Mouse (Mus musculus): ENCODE measurements around the gene Cdk5. TPM values are rescaled to one million over a fixed set of nuclear protein-coding genes. Genes with fewer than 3 reads are reported as not detected.
A peak's percentile ranks its signal among the peaks of the same experiment; 100 is the strongest.
"Not testable (repeated sequence)": the region's sequence is repeated elsewhere in the genome, so short reads cannot be mapped to it uniquely, and the experiment has no call there.

The Cdk5 gene
- polyA plus RNA-seq, 1 experiment from 2014 or later = 76.9 TPM

GRCm38 (mm10) chr5:24412063-24412462 is 11.3 kb downstream of the Cdk5 start:
- peaks cover 4% of the 10 kb centered on the region for H3K27me3 ChIP-seq
- peaks cover 13% of the 10 kb centered on the region; the same call in 1 of the 2 replicates for H3K36me3 ChIP-seq
- 94% methylated on average over 2 of the region's 2 CpGs for WGBS
- no peak for ATAC-seq (ENCODE audit: low FRiP score, low read depth)
- H3K4me2 ChIP-seq (replicated peaks) = no peak overlapping the region
- no peak overlapping the region for H3K9ac ChIP-seq (replicated peaks)
- no peak overlapping the region for H3K4me3 ChIP-seq
- H3K27ac ChIP-seq (replicated peaks) = no peak overlapping the region
- H3K9me3 ChIP-seq = no peaks in the 10 kb centered on the region
- H3K4me1 ChIP-seq = peaks cover 9% of the 10 kb centered on the region; the same call in 1 of the 2 replicates

GRCm38 (mm10) chr5:24409466-24409865 is 13.9 kb downstream of the Cdk5 start:
- Histone ChIP-seq H3K36me3 (peaks cover 34% of the 10 kb centered on the region), H3K27ac (replicated peaks) (no peak overlapping the region), H3K27me3 (peaks cover 4% of the 10 kb centered on the region), H3K9me3 (no peaks in the 10 kb centered on the region), H3K9ac (replicated peaks) (no peak overlapping the region), H3K4me1 (no peaks in the 10 kb centered on the region), H3K4me3 (no peak overlapping the region), H3K4me2 (replicated peaks) (no peak overlapping the region)
- ATAC-seq (ENCODE audit: low FRiP score, low read depth) = no peak
- 67% methylated on average over 2 of the region's 2 CpGs for WGBS

- Histone ChIP-seq H3K4me1 (no peaks in the 10 kb centered on the region), H3K27ac (replicated peaks) (no peak overlapping the region), H3K4me3 (no peak overlapping the region), H3K36me3 (peaks cover 39% of the 10 kb centered on the region), H3K27me3 (no peaks in the 10 kb centered on the region; the same call in none of the 2 replicates), H3K9me3 (no peaks in the 10 kb centered on the region), H3K9ac (replicated peaks) (no peak overlapping the region), H3K4me2 (replicated peaks) (no peak overlapping the region)
- ATAC-seq (ENCODE audit: low FRiP score, low read depth) = no peak
- WGBS = 95% methylated on average over 13 of the region's 13 CpGs
These were observed 14.7 kb downstream of the Cdk5 start for GRCm38 (mm10) chr5:24408651-24409050.

GRCm38 (mm10) chr5:24405389-24405876 is 17.9 kb downstream of the Cdk5 start:
- H3K4me3 ChIP-seq = no peak overlapping the region
- WGBS = 68% methylated on average over 3 of the region's 3 CpGs
- no peaks in the 10 kb centered on the region; the same call in 1 of the 2 replicates for H3K27me3 ChIP-seq
- no peak overlapping the region for H3K4me2 ChIP-seq (replicated peaks)
- ATAC-seq (ENCODE audit: low FRiP score, low read depth) = no peak
- no peak overlapping the region for H3K9ac ChIP-seq (replicated peaks)
- H3K9me3 ChIP-seq = no peaks in the 10 kb centered on the region
- no peaks in the 10 kb centered on the region for H3K4me1 ChIP-seq
- no peak overlapping the region for H3K27ac ChIP-seq (replicated peaks)
- H3K36me3 ChIP-seq = peaks cover 66% of the 10 kb centered on the region

- Histone ChIP-seq H3K27me3 (no peaks in the 10 kb centered on the region), H3K36me3 (peaks cover 73% of the 10 kb centered on the region), H3K4me3 (no peak overlapping the region), H3K4me2 (replicated peaks) (no peak overlapping the region), H3K4me1 (no peaks in the 10 kb centered on the region), H3K27ac (replicated peaks) (no peak overlapping the region), H3K9me3 (no peaks in the 10 kb centered on the region), H3K9ac (replicated peaks) (no peak overlapping the region)
- WGBS = 75% methylated on average over 6 of the region's 6 CpGs
- ATAC-seq (ENCODE audit: low FRiP score, low read depth) = no peak
These were observed 18.6 kb downstream of the Cdk5 start for GRCm38 (mm10) chr5:24404594-24405360.

- WGBS = 93% methylated on average over 9 of the region's 9 CpGs
- 0 out of 2 replicates have a peak, but pooled peaks have one; percentile 30 for ATAC-seq (ENCODE audit: low FRiP score, low read depth)
- Histone ChIP-seq H3K4me2 (replicated peaks) (no peak overlapping the region), H3K4me3 (no peak overlapping the region), H3K27me3 (no peaks in the 10 kb centered on the region), H3K4me1 (no peaks in the 10 kb centered on the region), H3K9me3 (no peaks in the 10 kb centered on the region), H3K36me3 (peaks cover 59% of the 10 kb centered on the region), H3K9ac (replicated peaks) (no peak overlapping the region), H3K27ac (replicated peaks) (no peak overlapping the region)
These were observed 21.4 kb downstream of the Cdk5 start for GRCm38 (mm10) chr5:24401969-24402368.

GRCm38 (mm10) chr5:24400911-24401605 is 22.3 kb downstream of the Cdk5 start:
- WGBS = 94% methylated on average over 5 of the region's 5 CpGs
- no peak overlapping the region for H3K9ac ChIP-seq (replicated peaks)
- H3K4me3 ChIP-seq = no peak overlapping the region
- no peaks in the 10 kb centered on the region for H3K9me3 ChIP-seq
- H3K36me3 ChIP-seq = peaks cover 50% of the 10 kb centered on the region
- H3K4me2 ChIP-seq (replicated peaks) = no peak overlapping the region
- H3K27ac ChIP-seq (replicated peaks) = no peak overlapping the region
- H3K27me3 ChIP-seq = no peaks in the 10 kb centered on the region
- ATAC-seq (ENCODE audit: low FRiP score, low read depth) = no peak
- no peaks in the 10 kb centered on the region for H3K4me1 ChIP-seq

GRCm38 (mm10) chr5:24400362-24400761 is 23.0 kb downstream of the Cdk5 start:
- Histone ChIP-seq H3K4me1 (no peaks in the 10 kb centered on the region), H3K27me3 (no peaks in the 10 kb centered on the region), H3K9me3 (no peaks in the 10 kb centered on the region), H3K4me3 (no peak overlapping the region), H3K4me2 (replicated peaks) (no peak overlapping the region), H3K36me3 (peaks cover 43% of the 10 kb centered on the region), H3K9ac (replicated peaks) (no peak overlapping the region), H3K27ac (replicated peaks) (no peak overlapping the region)
- no peak for ATAC-seq (ENCODE audit: low FRiP score, low read depth)
- 86% methylated on average over 11 of the region's 11 CpGs for WGBS

- Histone ChIP-seq H3K9me3 (no peaks in the 10 kb centered on the region), H3K27me3 (no peaks in the 10 kb centered on the region), H3K9ac (replicated peaks) (no peak overlapping the region), H3K36me3 (peaks cover 41% of the 10 kb centered on the region), H3K27ac (replicated peaks) (no peak overlapping the region), H3K4me3 (no peak overlapping the region), H3K4me2 (replicated peaks) (no peak overlapping the region), H3K4me1 (peaks cover 5% of the 10 kb centered on the region; the same call in 1 of the 2 replicates)
- ATAC-seq (ENCODE audit: low FRiP score, low read depth) = no peak
- 88% methylated on average over 10 of the region's 10 CpGs for WGBS
These were observed 23.6 kb downstream of the Cdk5 start for GRCm38 (mm10) chr5:24399686-24400085.

GRCm38 (mm10) chr5:24396254-24396653 is 27.1 kb downstream of the Cdk5 start:
- not testable (repeated sequence) for H3K4me2 ChIP-seq (replicated peaks); ATAC-seq (ENCODE audit: low FRiP score, low read depth); H3K4me3 ChIP-seq; H3K27ac ChIP-seq (replicated peaks); H3K4me1 ChIP-seq; H3K9me3 ChIP-seq; H3K9ac ChIP-seq (replicated peaks); H3K27me3 ChIP-seq
- peaks cover 13% of the 10 kb centered on the region; the same call in 1 of the 2 replicates for H3K36me3 ChIP-seq
- 85% methylated on average over 6 of the region's 6 CpGs for WGBS

- Histone ChIP-seq H3K9me3 (no peaks in the 10 kb centered on the region), H3K4me1 (peaks cover 10% of the 10 kb centered on the region), H3K4me2 (replicated peaks) (peak overlapping the region; percentile 48), H3K36me3 (no peaks in the 10 kb centered on the region), H3K9ac (replicated peaks) (peak overlapping the region; percentile 41), H3K4me3 (peak overlapping the region; percentile 52), H3K27me3 (peaks cover 17% of the 10 kb centered on the region), H3K27ac (replicated peaks) (peak overlapping the region; percentile 52)
- ATAC-seq (ENCODE audit: low FRiP score, low read depth) = peak; percentile 98
- WGBS = 1% methylated on average over 36 of the region's 36 CpGs
These were observed 29.0 kb downstream of the Cdk5 start for GRCm38 (mm10) chr5:24394165-24394894.
